Mouse (Mus musculus): ENCODE results near the gene Klb.

Gene Klb

GRCm38 (mm10) chr5:65385704-65386103 is 37.6 kb downstream of the Klb start:
- DNase-seq = no peak

DNA sequence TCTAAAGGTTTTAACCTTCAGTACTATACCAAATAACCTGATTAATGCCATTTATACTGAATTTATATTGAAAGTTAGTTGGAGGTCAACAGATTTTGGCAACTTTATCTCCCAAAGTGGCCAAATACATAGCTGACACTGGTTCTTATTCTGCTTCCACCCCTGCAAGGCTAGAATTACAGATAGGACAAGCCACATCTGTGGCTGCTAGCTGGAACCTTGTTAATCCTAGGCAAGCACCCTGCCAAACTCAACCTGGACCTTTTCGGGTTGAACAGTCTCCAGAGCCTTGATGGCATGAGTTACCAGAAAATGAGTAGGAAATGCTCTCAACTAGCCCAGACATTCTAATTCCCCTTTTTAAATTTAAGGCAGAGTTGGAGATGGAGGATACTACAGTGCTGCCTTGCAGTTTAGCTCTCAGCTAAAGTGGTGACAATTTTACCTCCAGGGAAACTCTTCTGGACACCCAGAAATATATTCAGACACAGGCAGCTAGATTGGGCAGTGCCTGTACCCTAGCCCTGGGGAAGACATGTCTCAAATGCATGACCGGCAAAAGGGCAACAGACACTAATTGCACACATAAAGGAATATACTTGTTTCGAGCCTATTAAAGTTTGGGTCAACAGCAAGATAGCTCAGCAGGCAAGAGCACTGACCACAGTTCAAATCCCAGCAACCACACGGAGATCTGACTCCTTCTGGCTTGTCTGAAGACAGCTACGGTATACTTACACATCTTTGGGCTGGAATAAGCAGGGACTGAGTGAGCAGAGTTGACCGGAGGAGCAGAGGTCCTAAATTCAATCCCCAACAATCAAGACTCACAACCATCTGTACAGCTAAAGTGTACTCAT is 39.1 kb downstream of the Klb start:
- no peak for DNase-seq

GRCm38 (mm10) chr5:65390648-65391644 is 42.8 kb downstream of the Klb start, which contains the start of the genes Rpl9 and Lias:
Gene Rpl9 (minus strand): TSS chr5:65391444.
Gene Lias (plus strand): TSS chr5:65391497.
- peak; percentile 100 for DNase-seq

- DNase-seq = no peak
Observed at GRCm38 (mm10) chr5:65391753-65392152, 43.6 kb downstream of the Klb start.

- no peak for DNase-seq
Observed at GRCm38 (mm10) chr5:65394425-65394824, 46.3 kb downstream of the Klb start.

GRCm38 (mm10) chr5:65401251-65401994 is 53.3 kb downstream of the Klb start:
- peak; percentile 93 for DNase-seq

DNA sequence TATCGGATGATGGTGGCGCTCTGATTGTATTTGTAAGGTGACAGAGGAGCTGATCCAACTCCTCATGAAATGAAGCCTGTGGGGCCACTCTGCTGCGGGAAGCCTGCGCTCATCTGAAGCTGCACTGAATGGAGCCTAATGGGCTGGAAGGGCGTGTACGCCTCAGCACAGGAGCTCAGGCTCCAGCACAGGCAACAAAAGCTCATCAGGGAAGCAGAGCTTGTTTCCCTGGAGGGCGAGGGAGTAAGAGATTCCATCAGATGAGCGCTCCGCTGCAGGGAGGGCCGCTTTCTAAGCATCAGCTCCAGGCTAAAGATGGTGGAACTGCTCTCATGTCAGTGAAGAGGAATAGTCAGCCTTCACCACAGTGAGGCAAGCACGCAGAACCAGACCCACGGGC is 59.9 kb downstream of the Klb start:
- DNase-seq = no peak

DNA sequence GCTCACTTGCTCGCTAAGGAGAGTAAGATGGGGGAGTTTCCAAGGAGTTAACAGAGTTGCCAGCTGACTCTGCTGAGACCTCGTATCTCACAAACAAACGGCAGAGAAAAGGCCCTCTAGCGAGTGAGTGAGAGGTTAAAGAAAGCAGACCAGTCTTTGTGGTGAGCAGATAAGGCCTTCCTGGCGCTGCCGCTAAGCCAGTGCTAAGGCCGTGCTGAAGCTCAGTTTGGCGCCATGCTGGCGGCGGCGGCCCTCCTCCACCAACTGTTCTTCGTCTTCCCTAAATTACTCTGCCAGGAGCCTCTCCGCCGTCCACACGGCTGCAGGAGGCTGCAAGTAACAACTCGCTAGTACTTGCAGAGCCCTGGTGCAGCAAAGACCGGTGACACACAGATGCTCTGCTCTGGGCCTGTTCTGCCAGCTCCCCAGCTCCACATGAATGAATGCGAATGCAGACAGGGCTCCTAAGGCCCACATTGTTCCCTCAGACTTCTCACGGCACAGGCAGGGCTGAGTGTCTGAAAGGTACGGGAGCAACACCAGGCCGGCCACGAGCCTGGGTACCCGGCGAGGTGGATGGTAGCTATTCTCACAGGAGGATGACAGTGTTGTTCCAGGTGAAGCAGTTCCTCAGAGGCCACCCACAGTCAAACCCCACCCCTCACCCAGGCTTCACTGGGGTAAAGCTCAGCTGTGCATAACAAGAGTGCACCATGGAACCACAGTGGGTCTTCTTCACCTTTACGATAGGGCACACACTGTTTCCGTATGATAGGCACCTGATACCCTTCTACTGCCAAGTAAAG is 67.7 kb downstream of the Klb start:
- no peak for DNase-seq

- no peak for DNase-seq
Observed at GRCm38 (mm10) chr5:65419136-65419535, 71.0 kb downstream of the Klb start.

DNA sequence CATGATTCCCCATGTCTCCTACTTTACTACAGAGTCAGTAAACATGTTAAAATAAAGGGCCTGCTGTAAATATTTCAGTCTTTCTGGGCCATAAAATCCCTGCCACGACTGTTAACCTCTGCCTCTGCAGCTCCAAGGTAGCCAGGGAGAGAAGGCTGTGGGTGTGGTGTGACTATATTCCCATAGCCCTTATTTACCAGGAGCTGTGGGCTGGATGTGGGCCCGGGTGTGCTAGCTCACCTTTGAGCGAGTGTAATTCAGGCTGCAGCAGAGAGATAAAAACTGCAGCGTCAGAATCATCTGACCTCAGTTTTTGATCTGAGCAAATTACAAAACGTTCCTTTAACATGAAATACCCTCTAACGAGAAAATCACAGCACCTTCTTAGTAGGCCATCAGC is 72.7 kb downstream of the Klb start:
- DNase-seq = no peak

- DNase-seq = peak; percentile 38
Observed at GRCm38 (mm10) chr5:65422803-65423202, 74.7 kb downstream of the Klb start.

DNA sequence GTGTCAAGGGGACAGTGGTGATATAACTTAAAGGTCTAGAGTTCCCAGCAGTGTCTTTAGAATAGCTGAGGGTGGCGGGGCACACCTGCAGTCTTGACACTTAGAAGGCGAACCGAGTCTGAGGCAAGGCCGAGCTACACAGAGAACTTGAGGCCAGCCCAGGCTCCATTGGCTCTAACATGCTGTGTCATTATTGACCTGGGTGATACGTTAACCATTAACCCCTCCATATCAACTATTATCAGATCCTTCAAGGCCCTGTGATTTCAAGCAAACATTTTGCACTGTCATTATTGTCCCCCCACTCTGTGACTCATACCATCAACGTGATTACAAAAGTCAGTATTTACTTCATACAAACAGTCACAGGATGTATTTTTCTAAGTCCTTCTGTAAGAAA is 76.1 kb downstream of the Klb start:
- DNase-seq = peak; percentile 40

DNA sequence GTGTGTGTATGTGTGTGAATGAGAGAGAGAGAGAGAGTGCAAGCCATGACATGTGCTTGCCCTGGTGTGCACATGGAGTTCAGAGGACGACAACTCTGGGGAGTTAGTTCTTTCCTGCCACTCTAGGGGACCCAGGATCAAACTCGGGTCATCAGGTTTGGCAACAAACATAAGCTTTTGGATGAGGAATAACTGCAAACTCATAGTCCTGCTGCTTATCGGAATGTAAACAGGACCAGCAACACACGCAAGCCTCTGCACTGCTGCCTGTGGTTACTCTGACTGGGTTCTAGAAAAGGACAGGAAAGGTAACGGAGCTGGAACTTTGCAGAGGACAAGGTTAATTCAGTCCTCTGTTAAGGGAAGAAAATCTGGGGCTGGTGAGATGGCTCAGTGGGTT is 77.1 kb downstream of the Klb start:
- no peak for DNase-seq

GRCm38 (mm10) chr5:65428321-65428720 is 80.2 kb downstream of the Klb start:
- DNase-seq = peak; percentile 49

- DNase-seq = no peak
Observed at GRCm38 (mm10) chr5:65429441-65429840, 81.3 kb downstream of the Klb start.
